Mouse (Mus musculus) spleen, adult 2 months (tissue): ENCODE measurements around the gene Klhl26.

ENCODE experiments used
- CTCF ChIP-seq: fragments of 200-500 bp; IDR thresholded peaks from 2 replicates; pipeline ENCODE4 v1.5.1; 2011; ENCODE audit warnings: mild to moderate bottlenecking, inconsistent platforms; ENCODE audit not compliant: insufficient read depth, insufficient read length, insufficient replicate concordance; ENCODE audit errors: extremely low read depth
- POLR2A ChIP-seq: fragments of 200-500 bp; IDR thresholded peaks from 2 replicates; pipeline ENCODE4 v1.6.1; 2011; ENCODE audit warnings: low read depth, low read length, inconsistent platforms

GRCm38 (mm10) chr8:70505698-70506327, 29.0 kb upstream of the Klhl26 start:
- no peak for TF ChIP-seq POLR2A
- no peak for TF ChIP-seq CTCF
